Comparison of ENCODE assay signal across 24 mouse cellular contexts in genomic region chr6:116378892-116379291, GRCm38 (mm10). TPM values are rescaled to one million over a fixed set of nuclear protein-coding genes. Genes with fewer than 3 reads are reported as not detected.
DNase-seq lines count a peak whose midpoint lies in the region; ATAC-seq and TF ChIP-seq lines count a peak whose summit lies in the region.
"Had no signal": no experiment of that assay in that cellular context is flagged by ENCODE, and none has a peak within 500 bp of the region (broad histone marks: within the 10 kb centered on the region; RNA-seq: fewer than 3 reads in every experiment).

No protein-coding gene starts in this region.

- no peak overlapping the region for H3K4me3 ChIP-seq in MEL (ENCODE audit: control insufficient read depth in 1 of 2, insufficient read depth in 1 of 2, low read depth in 2 of 2, low read length in 2 of 2)

- no peak for TF ChIP-seq POLR2A in MEL (IDR thresholded peaks at IDR 0.05; ENCODE audit: control insufficient read depth in 1 of 2, insufficient read depth in 1 of 2, low read depth in 1 of 2, low read length in 2 of 2, poor library complexity in 1 of 2)

- H3K27me3 ChIP-seq in MEL (ENCODE audit: control insufficient read depth in 1 of 2, insufficient read depth in 2 of 2, low read length in 2 of 2): no peaks in the 10 kb centered on the region
- H3K27me3 ChIP-seq: CH12.LX, Patski had no signal

- ATAC-seq in megakaryocyte progenitor cell, adult 5-6 weeks (replicated peaks; ENCODE audit: poor library complexity): peak; percentile 51
- ATAC-seq in megakaryocyte-erythroid progenitor cell, adult 5-6 weeks (replicated peaks; ENCODE audit: low FRiP score, low TSS enrichment, poor library complexity, severe bottlenecking): peak; percentile 70
- no peak for ATAC-seq in CD4-positive, CD25-positive, alpha-beta regulatory T cell, adult 4 months
- ATAC-seq: activated CD4-positive, CD25-positive, alpha-beta regulatory T cell, adult 4 months; Patski had no signal

- H3K36me3 ChIP-seq in MEL (ENCODE audit: control insufficient read depth in 1 of 2, insufficient read depth in 2 of 2, low read length in 2 of 2): peaks cover 2 to 17% of the 10 kb centered on the region in 2 experiments; a peak in 3 of 4 replicates

- intact Hi-C loops in left cerebral cortex, postnatal 14 days (cut with DNase I): no loop called here

- H3K79me2 ChIP-seq in MEL (ENCODE audit: control insufficient read depth, insufficient read depth, low read length, poor library complexity): peaks cover 4% of the 10 kb centered on the region; the same call in 1 of the 2 replicates

- peaks cover 7 to 14% of the 10 kb centered on the region in 2 experiments for H3K4me1 ChIP-seq in MEL (ENCODE audit: control insufficient read depth in 1 of 2, insufficient read depth in 2 of 2, low read length in 2 of 2)

- H3K27ac ChIP-seq in MEL (ENCODE audit: control insufficient read depth, low read depth, low read length): no peak overlapping the region

- H3K9ac ChIP-seq in MEL (ENCODE audit: control insufficient read depth, low read depth, low read length, poor library complexity, severe bottlenecking): no peak overlapping the region

- peak in 1 of 2 experiments; percentile 20; a peak in 2 of 4 replicates for TF ChIP-seq EP300 in MEL (IDR thresholded peaks at IDR 0.05; ENCODE audit: low read depth in 1 of 2, low read length in 2 of 2)

- peak; percentile 73 for DNase-seq in heart, adult 11 months
- no peak for DNase-seq in heart, adult 18-20 months
- DNase-seq in MEL (ENCODE audit: low read depth, low spot score): no peak
- no peak for DNase-seq in left cerebral cortex, postnatal 14 days (ENCODE audit: low spot score in 2 of 2)
- DNase-seq in T-cell, adult 2 months (ENCODE audit: low spot score): no peak
- DNase-seq: adrenal gland, adult 2 months; adrenal gland, adult 8-10 months; adrenal gland, postnatal 10 days; adrenal gland, postnatal 14 days; adrenal gland, postnatal 25 days; adrenal gland, postnatal 36 days; B cell, adult 2 months; cerebellum, adult 11 months; cerebellum, adult 11-12 months; cerebellum, adult 18-20 months; cerebellum, adult 2 months; cerebellum, adult 8-10 months had no signal

- no peak for TF ChIP-seq RAD21 in MEL (IDR thresholded peaks at IDR 0.05; ENCODE audit: low read depth, low read length)

- H3K9me3 ChIP-seq in MEL (replicated peaks; ENCODE audit: insufficient read depth, low read length): no peaks in the 10 kb centered on the region
- H3K9me3 ChIP-seq: G1E had no signal

- no peak for TF ChIP-seq CTCF in MEL (IDR thresholded peaks at IDR 0.05 in 2 of 3, conservative IDR thresholded peaks at IDR 0.05 in 1 of 3; ENCODE audit: control insufficient read depth in 1 of 3, insufficient read depth in 1 of 3, low read depth in 2 of 3, low read length in 3 of 3, poor library complexity in 1 of 3, severe bottlenecking in 1 of 3)

TF ChIP-seq in MEL, 35 proteins besides CTCF, POLR2A, EP300 and RAD21:
- TF ChIP-seq ZKSCAN1 (IDR thresholded peaks at IDR 0.05; ENCODE audit: low read depth, low read length) (no peak), MYC (IDR thresholded peaks at IDR 0.05; ENCODE audit: low read depth, low read length) (no peak), GATA1 (IDR thresholded peaks at IDR 0.05; ENCODE audit: low read depth, low read length) (peak; percentile 38; the same call in 1 of the 2 replicates), RCOR1 (IDR thresholded peaks at IDR 0.05; ENCODE audit: low read depth, low read length) (no peak), POLR2AphosphoS5 (IDR thresholded peaks at IDR 0.05; ENCODE audit: borderline replicate concordance, low read depth, low read length) (no peak), CHD1 (IDR thresholded peaks at IDR 0.05; ENCODE audit: low read depth, low read length) (no peak), MXI1 (IDR thresholded peaks at IDR 0.05; ENCODE audit: low read depth, low read length) (no peak), NELFE (IDR thresholded peaks at IDR 0.05; ENCODE audit: low read depth, low read length) (no peak), ZNF384 (IDR thresholded peaks at IDR 0.05; ENCODE audit: low read depth, low read length) (peak; percentile 71), HCFC1 (IDR thresholded peaks at IDR 0.05; ENCODE audit: low read depth, low read length) (no peak), NRF1 (IDR thresholded peaks at IDR 0.05; ENCODE audit: insufficient read depth, low read depth, low read length, poor library complexity, severe bottlenecking) (no peak), TAL1 (IDR thresholded peaks at IDR 0.05; ENCODE audit: low read length) (no peak), ETS1 (IDR thresholded peaks at IDR 0.05; ENCODE audit: low read depth, low read length) (no peak)

RNA-seq across cellular contexts. Expression of gene March8, which starts 41.1 kb away (rescaled TPM):
- total RNA-seq in heart, adult 18-20 months (2021): 10 to 100 TPM; 43.5 to 44.2 TPM
- total RNA-seq in MEL (2012; rRNA removed): 20.8 and 22.7 TPM in 2 replicates
- polyA plus RNA-seq in MEL (2012; ENCODE audit: insufficient read depth in 1 of 2, insufficient read length in 2 of 2, low read depth in 1 of 2, low replicate concordance in 2 of 2, missing spikeins in 1 of 2): 10 to 100 TPM in 1 of 2 experiments, not detected in 1; 24.9 TPM
- 11.1 and 15.6 TPM in 2 replicates for total RNA-seq in megakaryocyte progenitor cell, adult 5-6 weeks (2015)
- total RNA-seq in megakaryocyte progenitor cell, adult 5-6 weeks (2017): 18.1 and 29.2 TPM in 2 replicates
- total RNA-seq in megakaryocyte-erythroid progenitor cell, adult 5-6 weeks (2014; fragmentation: Nextera tagmentation): 48.1 and 51.8 TPM in 2 replicates
- total RNA-seq in megakaryocyte-erythroid progenitor cell, adult 5-6 weeks (2017): 47.0 and 51.0 TPM in 2 replicates
- 10 to 100 TPM; 52.8 to 54.3 TPM for total RNA-seq in left cerebral cortex, postnatal 14 days (2021)
- polyA plus RNA-seq in CD4-positive, CD25-positive, alpha-beta regulatory T cell, adult 4 months (2017; shearing (Covaris generic)): under 1 TPM; 0.40 to 0.86 TPM
